Mouse (Mus musculus) heart, embryonic 11.5 days (tissue): Measurements from ENCODE around the gene Mat2a. TPM values are rescaled to one million over a fixed set of nuclear protein-coding genes. Genes with fewer than 3 reads are reported as not detected.

Experiments used
- ATAC-seq: fragments of 200-750 bp; cut with Nextera tagmentation; replicated peaks from 2 replicates; pipeline ENCODE4 v1.8.0; 2017; ENCODE audit warnings: moderate library complexity; ENCODE audit not compliant: insufficient number of reproducible peaks, low FRiP score, low TSS enrichment
- H3K27ac ChIP-seq: fragments of 300-500 bp; sonication (generic); 2 replicates; pipeline ENCODE4 v1.5.1; 2014; ENCODE audit warnings: mild to moderate bottlenecking, low read depth, low read length
- H3K27me3 ChIP-seq: fragments of 300-500 bp; sonication (generic); 2 replicates; pipeline ENCODE4 v1.6.1; 2014; ENCODE audit warnings: mild to moderate bottlenecking, low read length, mixed read lengths; ENCODE audit not compliant: control insufficient read depth, insufficient read depth
- H3K36me3 ChIP-seq: fragments of 300-500 bp; sonication (generic); 2 replicates; pipeline ENCODE4 v1.6.1; 2014; ENCODE audit warnings: mild to moderate bottlenecking, low read length, moderate library complexity, mixed read lengths; ENCODE audit not compliant: control insufficient read depth, insufficient read depth
- H3K4me1 ChIP-seq: fragments of 300-500 bp; sonication (generic); 2 replicates; pipeline ENCODE4 v1.6.1; 2014; ENCODE audit warnings: low read length; ENCODE audit not compliant: control insufficient read depth, insufficient read depth
- H3K4me2 ChIP-seq: fragments of 300-500 bp; sonication (generic); 2 replicates; pipeline ENCODE4 v1.6.1; 2014; ENCODE audit warnings: mild to moderate bottlenecking, moderate library complexity
- H3K4me3 ChIP-seq: fragments of 300-500 bp; sonication (generic); 2 replicates; pipeline ENCODE4 v1.5.1; 2014; ENCODE audit warnings: low read depth, low read length
- H3K9ac ChIP-seq: fragments of 300-500 bp; sonication (generic); 2 replicates; pipeline ENCODE4 v1.6.1; 2014; ENCODE audit warnings: mild to moderate bottlenecking, low read depth, low read length, moderate library complexity
- H3K9me3 ChIP-seq: fragments of 300-500 bp; sonication (generic); replicated peaks from 2 replicates; pipeline ENCODE4 v1.6.1; 2016; ENCODE audit warnings: low read length; ENCODE audit not compliant: control insufficient read depth
- WGBS: fragments of 180-500 bp; shearing (Covaris S2); extraction: QIAGEN DNeasy Blood & Tissue Kit; methylation state at CpG from one replicate; pipeline ENCODE4 v1.1.7; 2014; ENCODE audit not compliant: insufficient replicate concordance; 5-methylcytosine and 5-hydroxymethylcytosine counted together
- polyA plus RNA-seq: library from polyadenylated mRNA; unstranded; fragments of >200 nt; fragmentation: Nextera tagmentation; extraction: Ambion mirVana; gene quantifications from 2 replicates; pipeline ENCODE4 v1.2.1, GENCODE M21; 2014

The Mat2a gene
- polyA plus RNA-seq, 1 experiment from 2014 or later, result 321 TPM

GRCm38 (mm10) chr6:72415181-72415580 lies 24.2 kb downstream of the Mat2a start:
- Histone ChIP-seq H3K4me2 (peak overlapping the region; percentile 83), H3K4me1 (peaks cover 14% of the 10 kb centered on the region), H3K9me3 (no peaks in the 10 kb centered on the region), H3K4me3 (peak overlapping the region; percentile 80), H3K9ac (peak overlapping the region; percentile 86; the same call in 1 of the 2 replicates), H3K27ac (no peak overlapping the region), H3K27me3 (no peaks in the 10 kb centered on the region), H3K36me3 (peaks cover 3% of the 10 kb centered on the region)
- 79% methylated on average over 5 of the region's 5 CpGs for WGBS
- ATAC-seq, result no peak

GRCm38 (mm10) chr6:72414076-72414756 lies 25.1 kb downstream of the Mat2a start, which contains the start of gene Ggcx:
Gene Ggcx, plus strand, starts transcription at chr6:72414308.
- peak within 1 kb of the TSS; percentile 86 for H3K9ac ChIP-seq
- H3K27ac ChIP-seq, result peak within 1 kb of the TSS; percentile 7; the same call in 1 of the 2 replicates
- WGBS, result 2% methylated on average over 33 of the region's 33 CpGs
- ATAC-seq, result peak; percentile 95
- no peaks in the 10 kb centered on the region for H3K27me3 ChIP-seq
- H3K4me3 ChIP-seq, result peak within 1 kb of the TSS; percentile 80
- H3K36me3 ChIP-seq, result peaks cover 3% of the 10 kb centered on the region
- H3K9me3 ChIP-seq, result no peaks in the 10 kb centered on the region
- peak within 1 kb of the TSS; percentile 83 for H3K4me2 ChIP-seq
- peaks cover 14% of the 10 kb centered on the region for H3K4me1 ChIP-seq

- Histone ChIP-seq H3K36me3 (no peaks in the 10 kb centered on the region), H3K9ac (no peak overlapping the region), H3K4me1 (peaks cover 7% of the 10 kb centered on the region), H3K4me3 (no peak overlapping the region), H3K27ac (no peak overlapping the region), H3K4me2 (no peak overlapping the region), H3K27me3 (no peaks in the 10 kb centered on the region), H3K9me3 (no peaks in the 10 kb centered on the region)
- 75% methylated on average over 7 of the region's 7 CpGs for WGBS
- no peak for ATAC-seq
These were observed 28.8 kb downstream of the Mat2a start for GRCm38 (mm10) chr6:72410518-72410917.

GRCm38 (mm10) chr6:72410003-72410402 lies 29.4 kb downstream of the Mat2a start:
- ATAC-seq, result no peak
- no peak overlapping the region for H3K4me3 ChIP-seq
- H3K9me3 ChIP-seq, result no peaks in the 10 kb centered on the region
- H3K9ac ChIP-seq, result no peak overlapping the region
- WGBS, result 23% methylated on average over 1 of the region's 1 CpGs
- no peak overlapping the region for H3K4me2 ChIP-seq
- peaks cover 4% of the 10 kb centered on the region for H3K4me1 ChIP-seq
- no peaks in the 10 kb centered on the region for H3K36me3 ChIP-seq
- no peak overlapping the region for H3K27ac ChIP-seq
- H3K27me3 ChIP-seq, result no peaks in the 10 kb centered on the region

- Histone ChIP-seq H3K27ac (no peak overlapping the region), H3K4me3 (no peak overlapping the region), H3K4me2 (no peak overlapping the region), H3K4me1 (no peaks in the 10 kb centered on the region; the same call in 1 of the 2 replicates), H3K36me3 (no peaks in the 10 kb centered on the region), H3K27me3 (no peaks in the 10 kb centered on the region), H3K9me3 (no peaks in the 10 kb centered on the region), H3K9ac (no peak overlapping the region)
- 21% methylated on average over 3 of the region's 3 CpGs for WGBS
- ATAC-seq, result no peak
These were observed 29.8 kb downstream of the Mat2a start for GRCm38 (mm10) chr6:72409567-72409966.

GRCm38 (mm10) chr6:72407119-72407518 lies 32.2 kb downstream of the Mat2a start:
- no peak overlapping the region for H3K4me3 ChIP-seq
- no peak overlapping the region for H3K4me2 ChIP-seq
- no peaks in the 10 kb centered on the region for H3K36me3 ChIP-seq
- no peak overlapping the region for H3K27ac ChIP-seq
- no peak overlapping the region for H3K9ac ChIP-seq
- no peaks in the 10 kb centered on the region for H3K4me1 ChIP-seq
- WGBS, result under 1% methylated on average over 5 of the region's 5 CpGs
- no peaks in the 10 kb centered on the region for H3K27me3 ChIP-seq
- ATAC-seq, result no peak
- H3K9me3 ChIP-seq, result no peaks in the 10 kb centered on the region

- Histone ChIP-seq H3K36me3 (no peaks in the 10 kb centered on the region), H3K9ac (no peak overlapping the region), H3K4me1 (no peaks in the 10 kb centered on the region), H3K4me3 (no peak overlapping the region), H3K27ac (no peak overlapping the region), H3K4me2 (no peak overlapping the region), H3K9me3 (no peaks in the 10 kb centered on the region), H3K27me3 (no peaks in the 10 kb centered on the region)
- WGBS, result 73% methylated on average over 7 of the region's 7 CpGs
- no peak for ATAC-seq
These were observed 34.0 kb downstream of the Mat2a start for GRCm38 (mm10) chr6:72405356-72405755.

- H3K9me3 ChIP-seq, result no peaks in the 10 kb centered on the region
- H3K27ac ChIP-seq, result no peak overlapping the region
- no peak overlapping the region for H3K4me3 ChIP-seq
- H3K36me3 ChIP-seq, result no peaks in the 10 kb centered on the region
- 30% methylated on average over 7 of the region's 7 CpGs for WGBS
- H3K4me2 ChIP-seq, result no peak overlapping the region
- H3K4me1 ChIP-seq, result no peaks in the 10 kb centered on the region
- no peaks in the 10 kb centered on the region for H3K27me3 ChIP-seq
- ATAC-seq, result no peak
- H3K9ac ChIP-seq, result no peak overlapping the region
These were observed 37.5 kb downstream of the Mat2a start for GRCm38 (mm10) chr6:72401875-72402274.

GRCm38 (mm10) chr6:72399967-72400366 lies 39.4 kb downstream of the Mat2a start:
- H3K27me3 ChIP-seq, result no peaks in the 10 kb centered on the region
- H3K27ac ChIP-seq, result no peak overlapping the region
- no peaks in the 10 kb centered on the region for H3K36me3 ChIP-seq
- no peaks in the 10 kb centered on the region for H3K4me1 ChIP-seq
- no peak overlapping the region for H3K4me2 ChIP-seq
- no peak for ATAC-seq
- no peak overlapping the region for H3K9ac ChIP-seq
- H3K4me3 ChIP-seq, result no peak overlapping the region
- WGBS, result 52% methylated on average over 2 of the region's 2 CpGs
- H3K9me3 ChIP-seq, result no peaks in the 10 kb centered on the region
